Mouse (Mus musculus) gastrocnemius, postnatal 4 days (tissue): ENCODE measurements around the gene Arl13b. TPM values are rescaled to one million over a fixed set of nuclear protein-coding genes. Genes with fewer than 3 reads are reported as not detected.

ENCODE experiments used
- DNase-seq, 2 experiments: peaks; one replicate each; pipeline ENCODE4 v3.0.0; 2021 to 2022; ENCODE audit warnings: low spot score in 2 of 2, mixed read lengths in 2 of 2
- total RNA-seq, 2 experiments: library from RNA; stranded (reverse); gene quantifications; 2 replicates each; pipeline ENCODE4 v1.2.3; 2021

Arl13b gene
- total RNA-seq, 2 experiments from 2014 or later = 13.1 to 14.1 TPM

DNA sequence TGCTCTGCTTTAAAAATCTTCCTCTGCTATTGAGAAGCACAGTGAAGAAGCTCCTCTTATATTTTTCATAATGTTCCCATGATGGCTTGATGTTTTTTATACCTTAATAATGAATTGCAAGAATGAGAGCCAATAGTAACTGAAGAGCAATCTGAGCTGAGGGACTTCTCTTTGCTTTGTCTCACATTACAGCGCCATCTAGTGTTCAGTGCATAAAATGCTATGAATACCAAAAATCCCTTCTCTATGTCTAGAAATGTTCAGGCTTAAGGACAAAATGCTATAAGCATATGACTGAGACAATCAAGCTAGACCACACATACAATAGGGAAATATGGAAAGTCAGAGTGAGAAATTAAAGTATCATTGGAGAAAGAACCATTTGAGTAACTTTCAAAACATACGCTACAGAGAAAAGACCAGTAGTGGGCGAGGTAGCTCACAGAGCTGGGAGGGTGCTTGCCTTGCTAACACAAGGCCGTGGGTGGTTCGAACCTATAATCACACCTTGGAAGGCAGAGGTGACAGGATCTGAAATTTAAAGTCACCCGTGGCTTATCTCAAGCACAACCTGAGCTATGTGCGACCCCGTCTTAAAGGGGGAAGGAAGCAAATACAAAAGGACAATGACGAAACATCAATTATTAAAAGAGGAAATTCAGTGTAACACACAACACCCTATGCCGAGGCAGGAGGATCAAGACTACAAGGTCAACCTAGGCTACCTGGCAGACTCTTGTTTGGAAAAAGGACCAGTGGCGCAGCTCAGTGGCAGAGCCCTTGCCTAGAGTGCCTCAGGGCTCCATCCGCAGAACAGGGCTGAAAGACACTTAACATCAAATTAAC lies 20.5 kb downstream of the Arl13b start:
- no peak for DNase-seq

DNA sequence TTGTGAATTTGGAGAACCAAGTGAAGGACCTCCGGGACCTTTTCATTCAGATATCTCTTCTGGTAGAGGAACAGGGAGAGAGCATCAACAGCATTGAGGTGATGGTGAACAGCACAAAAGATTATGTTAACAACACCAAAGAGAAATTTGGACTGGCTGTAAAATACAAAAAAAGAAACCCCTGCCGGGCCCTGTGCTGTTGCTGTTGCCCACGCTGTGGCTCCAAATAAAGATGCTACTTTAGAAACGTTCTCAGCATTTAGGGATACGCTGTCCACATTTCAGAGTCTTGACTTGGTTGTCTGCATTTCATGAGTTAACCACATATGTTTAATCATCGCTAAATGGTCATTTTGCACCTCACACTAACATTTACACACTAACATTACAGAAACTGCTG lies 24.4 kb downstream of the Arl13b start:
- no peak for DNase-seq

DNA sequence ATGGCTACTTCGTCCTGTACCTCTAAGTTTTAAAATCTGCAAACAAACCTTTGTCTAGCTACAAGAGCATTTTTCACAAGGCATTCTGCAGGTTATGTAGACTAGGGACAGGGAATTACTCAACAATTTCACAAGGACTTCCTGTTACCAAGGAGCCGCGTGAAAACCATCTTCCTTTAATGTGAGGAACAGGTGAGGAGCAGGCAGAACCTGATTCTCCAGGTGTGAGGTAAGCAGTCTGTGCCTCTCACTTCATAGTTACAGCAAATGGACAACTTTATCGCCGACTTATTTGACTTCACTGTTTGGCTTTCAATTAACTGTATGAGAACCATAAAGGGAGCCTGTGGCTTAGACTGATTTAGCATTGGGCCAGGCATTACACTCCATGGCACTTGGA lies 32.3 kb downstream of the Arl13b start, which contains the start of gene Stx19:
Stx19 (plus strand) TSS at position 186 of the 400 bp plus-strand sequence.
- no peak for DNase-seq

DNA sequence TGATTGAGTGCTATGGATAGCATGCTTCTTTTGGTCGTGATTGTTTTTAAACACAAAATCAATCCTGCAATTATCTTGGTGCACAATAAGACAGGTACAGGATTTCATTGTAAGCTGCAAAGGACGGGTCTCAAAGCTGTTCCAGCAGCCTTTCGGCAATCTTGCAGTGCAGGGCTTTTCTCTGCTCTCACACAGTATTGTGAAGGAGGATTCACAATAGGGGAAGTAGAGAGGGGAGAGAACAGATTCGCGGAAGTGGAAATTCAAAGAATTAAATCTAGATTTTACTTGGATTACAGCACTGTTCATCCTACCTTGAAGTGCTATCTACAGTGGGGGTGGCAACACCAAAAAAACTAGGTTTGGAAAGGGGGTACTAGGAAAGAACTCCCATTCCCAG lies 33.0 kb downstream of the Arl13b start:
- DNase-seq = no peak

DNA sequence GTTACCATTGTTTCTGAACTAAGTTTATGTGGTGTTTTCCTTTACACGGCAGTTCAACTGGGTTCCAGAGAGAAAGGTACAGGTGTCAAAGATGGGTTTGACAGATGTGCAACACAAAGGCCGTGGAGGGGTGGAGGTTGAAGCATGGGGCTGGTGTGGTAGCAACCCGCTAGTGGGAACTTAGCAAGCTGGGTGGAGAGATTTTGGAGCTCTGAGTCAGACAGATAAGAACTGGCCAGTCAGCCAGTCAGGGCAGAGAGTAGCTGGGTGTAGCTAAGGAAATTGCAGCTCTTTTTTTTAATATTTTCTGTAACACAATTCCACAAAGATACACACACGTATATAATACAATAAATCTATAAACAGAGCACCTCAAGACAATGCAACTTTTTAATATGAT lies 36.0 kb downstream of the Arl13b start:
- no peak for DNase-seq

DNA sequence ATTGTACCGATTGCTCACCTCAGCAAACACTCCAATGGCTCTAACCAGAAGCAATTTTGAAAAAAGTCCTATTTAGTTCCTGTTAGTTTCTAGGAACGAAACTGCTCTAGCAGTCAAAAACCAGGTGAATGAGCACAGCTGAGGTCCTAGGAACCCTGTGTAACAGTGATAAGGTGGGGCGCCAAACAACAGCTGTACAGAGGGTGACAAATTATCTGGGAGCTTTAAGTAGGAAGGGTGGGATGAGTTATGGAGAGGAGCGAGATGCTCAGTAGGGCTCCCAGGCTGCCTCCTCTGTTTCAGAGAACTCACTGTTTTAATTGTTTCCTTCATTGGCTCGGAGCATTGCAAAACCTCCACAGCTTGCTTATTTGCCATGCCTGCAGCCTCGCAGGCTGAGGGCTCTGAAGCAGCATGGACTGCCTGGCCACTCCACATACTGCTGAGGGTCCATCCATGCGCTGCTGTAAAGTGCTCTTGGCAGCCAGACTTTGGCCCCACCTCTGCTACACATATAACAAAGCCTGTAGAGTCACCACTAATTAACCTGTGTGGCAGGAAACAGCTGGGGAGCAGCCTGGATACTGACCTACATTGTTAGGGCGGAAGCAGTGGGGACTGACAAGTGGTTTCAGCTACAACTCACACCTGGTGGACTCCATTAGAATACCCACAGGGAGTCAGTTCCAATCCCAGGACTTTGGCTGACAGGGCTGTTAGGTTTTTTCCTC lies 39.4 kb downstream of the Arl13b start:
- DNase-seq = no peak

DNA sequence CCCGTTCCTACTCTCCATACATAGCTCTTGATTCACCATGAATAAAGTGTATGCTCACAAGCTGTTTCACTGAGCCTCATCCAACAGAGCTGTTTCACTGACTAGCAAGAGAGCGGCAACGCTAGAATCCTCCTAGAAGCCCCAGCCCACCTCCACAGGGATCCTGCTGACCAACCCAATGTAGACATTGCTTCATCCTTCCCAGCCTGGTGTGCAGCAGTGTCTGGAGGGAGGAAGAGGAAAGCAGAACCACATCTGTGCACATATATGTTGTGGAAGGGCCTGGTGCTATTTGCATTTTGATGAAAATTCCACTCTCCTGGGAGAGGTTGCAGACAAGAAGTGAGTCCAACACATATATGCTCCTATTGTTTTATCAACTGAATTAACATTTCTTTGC lies 42.2 kb downstream of the Arl13b start:
- DNase-seq = no peak

DNA sequence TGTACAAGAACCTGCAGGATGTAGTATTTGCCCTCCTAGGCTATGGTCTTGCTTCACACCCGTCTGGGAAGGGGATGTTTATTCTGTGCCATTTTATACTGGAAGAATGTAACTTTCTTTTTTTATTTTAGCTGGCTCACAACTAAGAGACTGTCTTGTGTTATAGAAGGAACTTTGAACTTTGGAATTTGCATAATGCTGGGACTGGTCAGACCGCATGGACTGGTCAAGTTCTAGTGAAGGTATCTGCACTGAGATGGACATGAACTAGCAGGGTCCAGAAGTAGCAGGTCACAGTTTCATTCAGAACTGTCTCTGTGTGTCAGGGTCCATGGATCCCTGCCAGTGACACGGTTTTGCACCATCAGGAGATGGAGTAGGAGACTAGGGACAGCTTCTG lies 47.0 kb downstream of the Arl13b start:
- no peak for DNase-seq

DNA sequence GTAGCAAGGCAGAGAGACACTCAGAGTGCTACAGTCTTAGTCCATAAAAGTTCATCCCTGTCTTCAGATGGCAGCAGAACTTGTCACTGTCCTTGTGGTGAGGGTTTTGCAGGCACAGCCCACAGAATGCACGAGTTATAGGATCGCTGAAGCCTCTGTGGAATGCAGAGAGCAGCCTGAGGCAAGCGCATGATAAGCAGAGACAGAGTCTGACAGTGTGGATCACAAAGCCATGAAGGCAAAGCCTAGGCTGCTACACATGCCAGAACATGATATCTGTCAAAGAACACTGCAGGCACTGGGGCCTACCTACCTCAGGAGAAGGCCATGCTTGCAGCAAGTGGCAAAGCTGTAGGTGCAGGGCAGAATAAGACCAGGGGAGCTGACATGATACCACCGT lies 47.4 kb downstream of the Arl13b start:
- DNase-seq = no peak

DNA sequence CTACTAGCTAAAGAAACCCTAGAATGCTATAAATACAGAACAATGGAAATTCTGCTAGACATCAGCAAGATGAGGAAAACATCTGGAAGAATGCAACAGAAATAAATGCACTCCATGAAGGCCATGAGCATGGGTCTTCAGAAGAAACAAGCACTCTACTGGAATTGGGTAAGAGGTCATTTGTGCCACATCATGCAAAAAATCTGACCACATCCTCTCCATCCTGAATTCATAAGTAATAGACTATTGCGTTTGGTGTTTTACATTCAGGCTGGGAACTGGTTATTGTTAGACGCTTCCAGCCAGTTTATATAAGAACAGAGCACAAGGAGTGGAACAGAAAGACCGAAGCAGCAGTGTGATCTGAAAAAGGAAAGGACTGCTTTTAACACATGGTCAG lies 48.0 kb downstream of the Arl13b start:
- DNase-seq = no peak

DNA sequence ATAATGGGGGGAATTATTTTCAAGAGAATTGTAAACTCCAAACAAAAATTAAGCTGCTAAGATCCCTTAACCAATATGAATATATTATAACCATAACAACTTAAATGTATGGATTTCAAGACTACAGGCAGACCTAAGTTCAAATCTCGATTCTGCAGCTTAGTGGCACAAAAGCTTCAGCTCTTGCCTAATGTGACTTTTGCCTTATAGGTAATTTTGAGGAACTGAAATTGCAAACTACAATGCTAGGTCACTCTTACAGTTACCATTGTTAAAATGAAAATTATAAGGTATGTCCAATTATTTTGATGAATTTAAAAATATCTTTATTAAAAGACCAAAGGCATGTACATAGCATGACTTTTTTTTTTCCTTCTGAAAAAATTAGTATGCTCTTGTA lies 50.2 kb downstream of the Arl13b start:
- no peak for DNase-seq

DNA sequence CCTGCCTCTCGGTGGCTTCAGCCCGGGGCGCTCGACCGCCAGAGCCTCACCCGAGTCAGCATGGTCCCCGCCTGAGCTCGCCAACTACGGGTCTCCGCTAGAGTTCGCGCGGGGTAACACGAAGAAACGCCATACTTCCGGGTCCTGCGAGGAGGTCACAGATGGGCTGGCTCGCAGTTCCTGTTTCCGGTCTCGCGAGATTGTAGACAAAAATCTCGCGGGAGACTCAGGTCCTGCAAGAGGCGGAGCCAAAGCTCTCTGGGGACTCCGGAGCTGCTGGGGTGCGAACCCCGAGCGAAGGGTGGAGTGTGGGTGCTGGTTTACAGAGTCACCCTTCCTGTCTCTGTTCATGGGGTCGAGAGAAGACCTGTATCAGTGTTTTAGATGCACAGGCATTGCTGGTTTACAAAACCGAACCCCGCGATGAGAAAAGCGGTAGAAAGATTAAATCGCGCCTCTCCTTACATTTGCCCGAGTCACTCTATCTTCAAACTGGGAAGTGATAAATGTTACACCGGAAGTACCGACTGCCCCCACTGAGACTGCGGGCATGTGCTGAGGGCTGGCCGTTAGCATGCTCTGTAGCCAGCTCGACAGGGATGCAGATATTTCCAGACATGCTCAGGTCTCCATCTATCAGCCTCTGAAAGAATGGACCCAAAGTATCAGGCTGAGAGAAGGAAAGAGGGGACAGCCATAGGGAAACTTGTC lies 60.1 kb downstream of the Arl13b start, which contains the start of gene Nsun3:
Nsun3 (minus strand) TSS at position 198 of the 711 bp plus-strand sequence.
- peak; percentile 63 to 91 for DNase-seq

DNA sequence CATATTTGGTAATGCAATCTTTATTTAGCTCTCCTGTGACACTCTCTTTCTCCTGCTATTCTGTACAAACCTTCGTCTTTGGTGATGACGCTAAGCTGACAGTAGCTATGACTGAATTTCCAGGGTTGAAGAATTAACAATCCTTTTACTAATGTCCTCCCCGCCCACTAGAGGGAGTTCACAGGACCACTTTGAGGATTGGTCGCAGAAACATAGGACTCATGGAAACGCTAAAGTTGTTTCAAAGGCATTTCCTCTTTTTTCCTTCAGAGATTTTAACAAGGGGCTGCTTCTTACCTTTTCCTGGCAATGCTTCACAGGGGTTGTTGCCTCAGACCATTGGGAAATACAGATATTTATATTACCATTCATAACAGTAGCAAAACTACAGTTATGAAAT lies 64.6 kb downstream of the Arl13b start:
- DNase-seq = no peak

DNA sequence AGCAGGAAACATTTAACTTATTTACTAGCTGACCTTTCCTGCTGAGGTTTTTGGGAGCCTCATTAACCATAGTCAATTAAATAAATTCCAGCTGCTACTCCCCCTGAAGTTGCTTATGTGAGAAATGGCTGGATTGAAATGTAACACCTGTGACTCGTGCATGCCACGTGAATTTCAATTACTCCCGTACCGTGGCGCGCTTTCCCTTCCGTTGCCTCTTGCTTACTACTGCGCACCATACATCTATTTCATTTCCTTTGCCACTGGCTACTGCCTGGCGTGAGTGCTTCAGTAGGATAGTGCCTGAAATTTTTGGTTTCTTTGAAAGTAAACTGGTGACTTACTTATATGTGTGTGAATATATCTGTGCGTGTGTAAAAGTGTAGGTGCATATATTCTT lies 68.6 kb downstream of the Arl13b start:
- no peak for DNase-seq

DNA sequence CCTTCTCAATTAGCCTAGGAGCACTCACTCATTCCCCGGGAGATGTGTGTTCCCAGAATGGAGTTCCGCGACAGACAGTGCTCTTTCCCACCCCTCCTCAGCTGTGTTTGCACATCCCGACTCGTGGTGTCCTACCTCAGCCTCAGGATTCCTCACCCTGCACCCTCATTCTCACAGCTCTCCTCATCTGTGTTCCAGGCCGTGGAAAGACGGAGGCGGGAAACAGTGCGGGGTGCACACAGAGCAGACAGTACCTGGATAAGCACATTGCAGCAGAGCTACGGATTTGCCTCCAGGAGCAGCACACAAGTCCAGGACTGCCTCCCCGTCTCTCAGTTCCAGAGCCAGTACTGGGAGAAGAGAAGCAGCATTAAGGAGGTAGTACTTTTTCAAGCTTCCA lies 70.8 kb downstream of the Arl13b start:
- no peak for DNase-seq

DNA sequence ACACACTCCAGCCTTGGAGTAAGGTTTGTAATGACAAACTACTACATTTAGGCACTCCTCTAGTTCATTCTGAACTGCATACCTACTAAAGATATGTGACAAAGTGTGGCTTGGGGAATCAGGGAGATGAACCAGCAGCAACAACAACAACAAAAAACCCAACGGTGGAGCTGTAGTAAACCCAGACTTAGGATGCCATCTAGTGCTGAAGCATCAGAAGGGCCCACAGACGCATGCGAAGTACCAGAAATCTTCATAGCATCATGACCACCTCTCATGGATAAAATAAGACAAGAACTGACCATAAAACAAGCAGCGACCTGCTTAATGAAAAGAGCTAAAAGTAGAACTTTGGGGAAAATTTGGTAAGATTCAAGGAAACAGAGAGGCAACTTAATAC lies 73.4 kb downstream of the Arl13b start:
- DNase-seq = no peak

DNA sequence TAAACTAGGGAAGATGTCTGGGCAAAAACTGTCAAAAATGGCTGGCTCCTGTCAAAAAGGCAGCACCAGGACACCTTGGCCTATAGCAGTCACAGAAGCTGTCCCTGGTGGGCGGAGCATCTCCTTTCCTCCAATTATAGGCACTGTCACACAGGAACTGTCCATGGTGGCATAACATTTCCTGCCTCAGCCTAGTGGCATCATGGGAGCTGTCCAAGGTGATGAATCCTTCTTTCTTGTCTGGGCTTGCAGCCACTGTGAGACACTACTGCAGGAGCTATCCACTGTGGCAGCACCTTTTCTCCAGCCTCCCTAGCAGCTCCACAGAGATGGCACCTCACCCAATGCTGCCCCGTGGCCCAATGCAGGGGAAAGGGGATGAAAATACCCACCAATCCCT lies 88.5 kb downstream of the Arl13b start:
- no peak for DNase-seq

DNA sequence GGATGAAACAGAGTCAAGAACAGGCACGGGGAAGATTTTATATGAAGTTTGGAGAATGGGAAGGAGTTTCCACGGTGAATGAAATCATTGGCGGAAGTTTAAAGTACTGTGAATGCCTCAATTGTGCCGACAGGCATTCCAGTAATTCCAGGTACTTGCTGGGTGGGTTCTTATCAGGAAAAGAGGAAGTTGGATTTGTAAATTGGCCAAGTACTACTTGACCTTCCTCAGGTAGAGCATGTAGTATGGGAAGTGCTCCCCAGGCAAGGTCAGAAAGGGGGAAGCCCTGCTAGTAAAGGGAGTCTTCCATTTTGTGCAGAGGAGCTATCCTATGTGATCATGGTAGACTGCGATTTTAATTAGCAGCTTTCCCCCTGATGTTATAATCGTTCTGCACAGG lies 91.5 kb downstream of the Arl13b start:
- no peak for DNase-seq

DNA sequence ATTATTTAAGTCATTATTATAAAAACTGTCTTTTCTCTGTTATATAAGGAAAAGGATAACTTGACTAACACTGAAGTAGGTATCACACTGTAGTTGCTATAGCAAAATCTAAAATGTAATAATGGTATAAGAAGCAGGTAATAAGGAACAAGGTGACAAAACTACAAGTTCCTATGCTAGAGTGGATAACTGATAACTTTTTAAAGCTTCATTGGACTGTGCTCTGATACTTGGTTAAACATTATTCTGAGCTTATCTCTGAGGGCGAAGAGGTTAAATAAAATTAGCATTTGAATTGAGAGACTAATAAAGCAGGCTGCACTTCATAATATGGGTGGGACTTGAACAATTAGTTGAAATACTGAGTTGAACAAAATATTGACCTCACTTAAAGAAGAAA lies 93.2 kb downstream of the Arl13b start:
- no peak for DNase-seq

DNA sequence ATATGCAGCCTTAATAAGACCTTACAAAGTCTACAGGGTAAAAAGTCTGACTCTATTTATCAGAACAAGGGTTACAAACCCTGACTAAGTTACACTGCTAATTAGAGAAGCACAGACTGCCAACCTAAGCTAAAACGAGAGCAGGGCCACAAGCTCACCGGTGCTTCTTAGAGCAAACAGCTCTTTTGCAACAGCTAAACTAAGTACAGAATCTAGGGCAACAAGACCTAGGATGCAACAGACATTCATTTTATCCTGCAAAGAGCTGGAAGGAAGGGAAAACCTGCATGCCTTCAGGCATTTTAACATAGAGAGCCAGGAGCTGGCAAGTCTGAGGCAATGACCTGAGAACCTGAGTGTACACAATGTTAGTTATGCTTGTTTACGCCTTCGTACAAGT lies 93.8 kb downstream of the Arl13b start:
- DNase-seq = no peak

DNA sequence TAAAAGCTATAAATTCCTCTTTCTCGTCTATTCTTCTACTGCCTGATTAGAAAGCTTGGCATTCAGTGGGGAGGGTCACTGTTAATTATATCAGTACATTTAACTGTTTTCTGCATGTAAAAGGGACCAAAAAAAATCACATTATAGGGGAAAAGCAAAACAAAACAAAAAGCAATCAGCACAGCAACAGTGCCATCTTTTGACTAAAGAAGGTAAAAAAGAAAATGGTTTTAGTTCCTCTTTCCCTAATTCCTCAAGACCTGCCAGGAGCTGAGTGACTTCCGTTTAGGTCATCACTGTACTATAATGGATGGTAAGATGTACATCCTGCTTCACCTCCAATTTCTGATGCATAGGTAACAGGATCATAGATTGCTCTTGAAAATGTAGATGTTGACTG lies 101.0 kb downstream of the Arl13b start:
- DNase-seq = no peak
